Mouse (Mus musculus) liver, postnatal 0 days (tissue): ENCODE results near the gene Actn4.

Experiments used
- CTCF ChIP-seq: sonication (generic); IDR thresholded peaks from 2 replicates; pipeline ENCODE4 v1.5.1; 2016; ENCODE audit warnings: antibody characterized with exemption, low read depth
- EP300 ChIP-seq: IDR thresholded peaks from 2 replicates; pipeline ENCODE4 v1.6.1; 2016; ENCODE audit warnings: antibody characterized with exemption, low read depth, mild to moderate bottlenecking

GRCm38 (mm10) chr7:28961584-28961926, 585 bp downstream of the Actn4 start:
- TF ChIP-seq CTCF: no peak
- TF ChIP-seq EP300: no peak
